In genomic region chr11:44410413-44410812, GRCm38 (mm10) we compare ENCODE assay signal across 35 mouse cellular contexts. TPM values are rescaled to one million over a fixed set of nuclear protein-coding genes. Genes with fewer than 3 reads are reported as not detected.
DNase-seq lines count a peak whose midpoint lies in the region; ATAC-seq and TF ChIP-seq lines count a peak whose summit lies in the region.
"Had no signal": no experiment of that assay in that cellular context is flagged by ENCODE, and none has a peak within 500 bp of the region (broad histone marks: within the 10 kb centered on the region; RNA-seq: fewer than 3 reads in every experiment).

No protein-coding gene starts in this region.

- no peak overlapping the region for H3K9ac ChIP-seq in hindbrain, postnatal 0 days (replicated peaks; ENCODE audit: low read length)
- H3K9ac ChIP-seq in hindbrain, embryonic 12.5 days, result no peak overlapping the region
- H3K9ac ChIP-seq in MEL (ENCODE audit: control insufficient read depth, low read depth, low read length, poor library complexity, severe bottlenecking), result no peak overlapping the region
- H3K9ac ChIP-seq: embryonic facial prominence, embryonic 12.5 days; embryonic facial prominence, embryonic 15.5 days; forebrain, postnatal 0 days; heart, embryonic 13.5 days; hindbrain, embryonic 13.5 days had no signal

- H3K27ac ChIP-seq in hindbrain, postnatal 0 days, result no peak overlapping the region
- H3K27ac ChIP-seq in hindbrain, embryonic 12.5 days, result no peak overlapping the region
- no peak overlapping the region for H3K27ac ChIP-seq in MEL (ENCODE audit: control insufficient read depth, low read depth, low read length)
- H3K27ac ChIP-seq: embryonic facial prominence, embryonic 12.5 days; embryonic facial prominence, embryonic 15.5 days; gastrocnemius, adult 2 months; heart, adult 2 months; heart, embryonic 10.5 days; heart, embryonic 13.5 days; hindbrain, embryonic 13.5 days had no signal

- no peak for DNase-seq in hindbrain, postnatal 0 days (ENCODE audit: low spot score)
- DNase-seq in MEL (ENCODE audit: low read depth, low spot score) (peak; percentile 34), adipocyte (ENCODE audit: low spot score) (no peak)
- DNase-seq in left cerebral cortex, postnatal 4 days, result no peak
- DNase-seq in kidney, postnatal 10 days, result no peak
- DNase-seq: adrenal gland, postnatal 14 days; cerebellum, adult 11 months; cerebellum, adult 2 months; cerebellum, postnatal 10 days; cerebellum, postnatal 36 days; forebrain, postnatal 0 days; gastrocnemius, adult 2 months; gastrocnemius, postnatal 14 days; heart, adult 2 months; kidney, adult 18-20 months had no signal

- no peaks in the 10 kb centered on the region for H3K36me3 ChIP-seq in hindbrain, postnatal 0 days (ENCODE audit: insufficient read depth, low read length)
- H3K36me3 ChIP-seq in hindbrain, embryonic 12.5 days, result no peaks in the 10 kb centered on the region
- H3K36me3 ChIP-seq in MEL (ENCODE audit: control insufficient read depth in 1 of 2, insufficient read depth in 2 of 2, low read length in 2 of 2), result no peaks in the 10 kb centered on the region
- H3K36me3 ChIP-seq: embryonic facial prominence, embryonic 12.5 days; embryonic facial prominence, embryonic 15.5 days; G1E; heart, embryonic 10.5 days; heart, embryonic 13.5 days; hindbrain, embryonic 13.5 days had no signal

- no peaks in the 10 kb centered on the region for H3K79me2 ChIP-seq in MEL (ENCODE audit: control insufficient read depth, insufficient read depth, low read length, poor library complexity)

- intact Hi-C loops in left cerebral cortex, postnatal 4 days (cut with DNase I), result no loop called here

- no peak overlapping the region for H3K4me2 ChIP-seq in hindbrain, postnatal 0 days (ENCODE audit: low read depth, low read length)
- no peak overlapping the region for H3K4me2 ChIP-seq in hindbrain, embryonic 12.5 days (replicated peaks)
- H3K4me2 ChIP-seq: embryonic facial prominence, embryonic 12.5 days; embryonic facial prominence, embryonic 15.5 days; heart, embryonic 13.5 days; hindbrain, embryonic 13.5 days had no signal

- no peak for ATAC-seq in hindbrain, postnatal 0 days
- ATAC-seq in hindbrain, embryonic 12.5 days (ENCODE audit: low FRiP score), result no peak
- ATAC-seq in granulocyte monocyte progenitor cell, adult 5-6 weeks (replicated peaks; ENCODE audit: poor library complexity, severe bottlenecking), result peak; percentile 41; the same call in 1 of the 2 replicates
- ATAC-seq: activated CD4-positive, CD25-positive, alpha-beta regulatory T cell, adult 4 months; forebrain, embryonic 14.5 days; forebrain, postnatal 0 days; hindbrain, embryonic 16.5 days; inflammation-experienced regulatory T-cells, adult 6 months; intestine, embryonic 16.5 days had no signal

- H3K4me3 ChIP-seq in hindbrain, postnatal 0 days (ENCODE audit: low read length), result no peak overlapping the region
- H3K4me3 ChIP-seq in hindbrain, embryonic 12.5 days, result no peak overlapping the region
- no peak overlapping the region for H3K4me3 ChIP-seq in MEL (ENCODE audit: control insufficient read depth in 1 of 2, insufficient read depth in 1 of 2, low read depth in 2 of 2, low read length in 2 of 2)
- H3K4me3 ChIP-seq: embryonic facial prominence, embryonic 12.5 days; embryonic facial prominence, embryonic 15.5 days; gastrocnemius, adult 2 months; heart, adult 2 months; heart, embryonic 10.5 days; heart, embryonic 13.5 days; hindbrain, embryonic 13.5 days had no signal

- no peaks in the 10 kb centered on the region for H3K4me1 ChIP-seq in hindbrain, postnatal 0 days (ENCODE audit: insufficient read depth, low read length)
- no peaks in the 10 kb centered on the region for H3K4me1 ChIP-seq in hindbrain, embryonic 12.5 days
- H3K4me1 ChIP-seq in MEL (ENCODE audit: control insufficient read depth in 1 of 2, insufficient read depth in 2 of 2, low read length in 2 of 2), result peaks cover 0 to 8% of the 10 kb centered on the region in 2 experiments; a peak in 2 of 4 replicates
- H3K4me1 ChIP-seq: embryonic facial prominence, embryonic 12.5 days; embryonic facial prominence, embryonic 15.5 days had no signal

- H3K9me3 ChIP-seq in hindbrain, postnatal 0 days (ENCODE audit: low read length), result no peaks in the 10 kb centered on the region
- H3K9me3 ChIP-seq in hindbrain, embryonic 12.5 days (replicated peaks), result no peaks in the 10 kb centered on the region
- H3K9me3 ChIP-seq in MEL (replicated peaks; ENCODE audit: insufficient read depth, low read length), result no peaks in the 10 kb centered on the region
- H3K9me3 ChIP-seq: embryonic facial prominence, embryonic 12.5 days; embryonic facial prominence, embryonic 15.5 days; G1E; heart, embryonic 10.5 days; heart, embryonic 13.5 days; hindbrain, embryonic 13.5 days had no signal

- TF ChIP-seq EP300 in MEL (IDR thresholded peaks at IDR 0.05; ENCODE audit: low read depth in 1 of 2, low read length in 2 of 2), result no peak

- no peak; the same call in 1 of the 2 replicates for TF ChIP-seq RAD21 in MEL (IDR thresholded peaks at IDR 0.05; ENCODE audit: low read depth, low read length)

- 0 out of 2 replicates have a peak, but pooled peaks have one; percentile 8 for TF ChIP-seq CTCF in hindbrain, postnatal 0 days (IDR thresholded peaks at IDR 0.05; ENCODE audit: low read depth)
- TF ChIP-seq CTCF in MEL (IDR thresholded peaks at IDR 0.05 in 2 of 3, conservative IDR thresholded peaks at IDR 0.05 in 1 of 3; ENCODE audit: control insufficient read depth in 1 of 3, insufficient read depth in 1 of 3, low read depth in 2 of 3, low read length in 3 of 3, poor library complexity in 1 of 3, severe bottlenecking in 1 of 3), result no peak

- H3K27me3 ChIP-seq in hindbrain, postnatal 0 days (ENCODE audit: insufficient read depth, low read length), result no peaks in the 10 kb centered on the region; the same call in 1 of the 2 replicates
- no peaks in the 10 kb centered on the region for H3K27me3 ChIP-seq in hindbrain, embryonic 12.5 days
- peaks cover 9 to 11% of the 10 kb centered on the region in 2 experiments for H3K27me3 ChIP-seq in MEL (ENCODE audit: control insufficient read depth in 1 of 2, insufficient read depth in 2 of 2, low read length in 2 of 2)
- H3K27me3 ChIP-seq: embryonic facial prominence, embryonic 12.5 days; hindbrain, embryonic 13.5 days had no signal

- 65% methylated on average over 3 of the region's 3 CpGs for WGBS in hindbrain, postnatal 0 days
- 72% methylated on average over 3 of the region's 3 CpGs for WGBS in hindbrain, embryonic 12.5 days

- no peak for TF ChIP-seq POLR2A in MEL (IDR thresholded peaks at IDR 0.05; ENCODE audit: control insufficient read depth in 1 of 2, insufficient read depth in 1 of 2, low read depth in 1 of 2, low read length in 2 of 2, poor library complexity in 1 of 2)

TF ChIP-seq in MEL, 35 proteins besides CTCF, POLR2A, EP300 and RAD21:
- TF ChIP-seq MEF2A (IDR thresholded peaks at IDR 0.05; ENCODE audit: extremely low read depth, insufficient replicate concordance, low read depth, low read length, poor library complexity, severe bottlenecking) (no peak), CHD1 (IDR thresholded peaks at IDR 0.05; ENCODE audit: low read depth, low read length) (no peak), POLR2AphosphoS2 (IDR thresholded peaks at IDR 0.05; ENCODE audit: low read length) (no peak)
TF ChIP-seq in MEL: peak in this region for 0.

RNA-seq across cellular contexts. Expression of gene Il12b, which starts 10.6 kb away (rescaled TPM):
- total RNA-seq in hindbrain, postnatal 0 days (2014; rRNA removed), result not detected in 2 replicates
- polyA plus RNA-seq in hindbrain, postnatal 0 days (2015; fragmentation: Nextera tagmentation; extraction: Ambion mirVana), result not detected in 2 replicates
- polyA plus RNA-seq in hindbrain, embryonic 12.5 days (2016; fragmentation: Nextera tagmentation; extraction: Ambion mirVana), result not detected in 2 replicates
- not detected in 2 replicates for total RNA-seq in MEL (2012; rRNA removed)
- polyA plus RNA-seq in MEL (2012; ENCODE audit: insufficient read depth in 1 of 2, insufficient read length in 2 of 2, low read depth in 1 of 2, low replicate concordance in 2 of 2, missing spikeins in 1 of 2), result not detected
- not detected in 2 replicates for total RNA-seq in granulocyte monocyte progenitor cell, adult 5-6 weeks (2014; fragmentation: Nextera tagmentation)
- not detected in 2 replicates for total RNA-seq in granulocyte monocyte progenitor cell, adult 5-6 weeks (2017)
- not detected for total RNA-seq in left cerebral cortex, postnatal 4 days (2021)
- total RNA-seq: adrenal gland, adult 18-20 months; adrenal gland, postnatal 14 days; forebrain, postnatal 0 days; G1E; gastrocnemius, adult 2 months; gastrocnemius, postnatal 14 days; gastrocnemius, postnatal 4 days; heart, adult 2 months; heart, postnatal 25 days; hematopoietic stem cell, adult 5-6 weeks had no signal
- polyA plus RNA-seq: activated CD4-positive, CD25-positive, alpha-beta regulatory T cell, adult 4 months; cerebellum, adult 2 months; embryonic facial prominence, embryonic 12.5 days; embryonic facial prominence, embryonic 15.5 days; forebrain, embryonic 11.5 days; forebrain, embryonic 14.5 days; forebrain, postnatal 0 days; frontal cortex, adult 2 months; G1E; heart, adult 2 months; heart, embryonic 10.5 days; heart, embryonic 16.5 days; hindbrain, embryonic 16.5 days; intestine, embryonic 16.5 days had no signal

RNA-seq across cellular contexts. Expression of gene Ublcp1, which starts 59.9 kb away (rescaled TPM):
- total RNA-seq in hindbrain, postnatal 0 days (2014; rRNA removed), result 19.9 and 23.6 TPM in 2 replicates
- polyA plus RNA-seq in hindbrain, postnatal 0 days (2015; fragmentation: Nextera tagmentation; extraction: Ambion mirVana), result 48.8 and 50.4 TPM in 2 replicates
- polyA plus RNA-seq in hindbrain, embryonic 12.5 days (2016; fragmentation: Nextera tagmentation; extraction: Ambion mirVana), result 63.6 and 65.3 TPM in 2 replicates
- 18.8 and 21.1 TPM in 2 replicates for total RNA-seq in MEL (2012; rRNA removed)
- 10 to 100 TPM in 1 of 2 experiments, not detected in 1; 22.2 TPM for polyA plus RNA-seq in MEL (2012; ENCODE audit: insufficient read depth in 1 of 2, insufficient read length in 2 of 2, low read depth in 1 of 2, low replicate concordance in 2 of 2, missing spikeins in 1 of 2)
- 8.4 and 9.3 TPM in 2 replicates for total RNA-seq in granulocyte monocyte progenitor cell, adult 5-6 weeks (2014; fragmentation: Nextera tagmentation)
- total RNA-seq in granulocyte monocyte progenitor cell, adult 5-6 weeks (2017), result 4.7 and 12.6 TPM in 2 replicates
- 10 to 100 TPM; 34.9 to 37.9 TPM for total RNA-seq in left cerebral cortex, postnatal 4 days (2021)
